Mouse (Mus musculus): ENCODE data around the gene Ldb2. TPM values are rescaled to one million over a fixed set of nuclear protein-coding genes. Genes with fewer than 3 reads are reported as not detected.

The Ldb2 gene
- total RNA-seq, 2 experiments from 2014 or later = 79.4 to 80.9 TPM

GRCm38 (mm10) chr5:44646842-44647190 lies 152.7 kb downstream of the Ldb2 start:
- DNase-seq (ENCODE audit: low spot score in 2 of 2) = no peak

- no peak for DNase-seq (ENCODE audit: low spot score in 2 of 2)
Observed at GRCm38 (mm10) chr5:44645952-44646841, 153.3 kb downstream of the Ldb2 start.

- no peak for DNase-seq (ENCODE audit: low spot score in 2 of 2)
Observed at GRCm38 (mm10) chr5:44643079-44643478, 156.4 kb downstream of the Ldb2 start.

GRCm38 (mm10) chr5:44641060-44641459 lies 158.4 kb downstream of the Ldb2 start:
- DNase-seq (ENCODE audit: low spot score in 2 of 2) = no peak

GRCm38 (mm10) chr5:44635546-44635945 lies 163.9 kb downstream of the Ldb2 start:
- DNase-seq (ENCODE audit: low spot score in 2 of 2) = no peak

GRCm38 (mm10) chr5:44629034-44629625 lies 170.3 kb downstream of the Ldb2 start:
- DNase-seq (ENCODE audit: low spot score in 2 of 2) = no peak

- DNase-seq (ENCODE audit: low spot score in 2 of 2) = no peak
Observed at GRCm38 (mm10) chr5:44627487-44627886, 172.0 kb downstream of the Ldb2 start.

- DNase-seq (ENCODE audit: low spot score in 2 of 2) = no peak
Observed at GRCm38 (mm10) chr5:44626885-44627284, 172.6 kb downstream of the Ldb2 start.

- DNase-seq (ENCODE audit: low spot score in 2 of 2) = no peak
Observed at GRCm38 (mm10) chr5:44626114-44626513, 173.4 kb downstream of the Ldb2 start.

GRCm38 (mm10) chr5:44615677-44616076 lies 183.8 kb downstream of the Ldb2 start:
- DNase-seq (ENCODE audit: low spot score in 2 of 2) = no peak

GRCm38 (mm10) chr5:44608901-44609300 lies 190.6 kb downstream of the Ldb2 start:
- DNase-seq (ENCODE audit: low spot score in 2 of 2) = no peak

- DNase-seq (ENCODE audit: low spot score in 2 of 2) = no peak
Observed at GRCm38 (mm10) chr5:44601340-44601739, 198.1 kb downstream of the Ldb2 start.

- no peak for DNase-seq (ENCODE audit: low spot score in 2 of 2)
Observed at GRCm38 (mm10) chr5:44593522-44594218, 205.8 kb downstream of the Ldb2 start.

- no peak for DNase-seq (ENCODE audit: low spot score in 2 of 2)
Observed at GRCm38 (mm10) chr5:44590750-44591149, 208.7 kb downstream of the Ldb2 start.

- DNase-seq (ENCODE audit: low spot score in 2 of 2) = no peak
Observed at GRCm38 (mm10) chr5:44589318-44589717, 210.2 kb downstream of the Ldb2 start.

GRCm38 (mm10) chr5:44586571-44586970 lies 212.9 kb downstream of the Ldb2 start:
- no peak for DNase-seq (ENCODE audit: low spot score in 2 of 2)

GRCm38 (mm10) chr5:44579899-44580459 lies 219.5 kb downstream of the Ldb2 start:
- DNase-seq (ENCODE audit: low spot score in 2 of 2) = no peak

- no peak for DNase-seq (ENCODE audit: low spot score in 2 of 2)
Observed at GRCm38 (mm10) chr5:44576682-44577349, 222.7 kb downstream of the Ldb2 start.

- DNase-seq (ENCODE audit: low spot score in 2 of 2) = no peak
Observed at GRCm38 (mm10) chr5:44574681-44575080, 224.8 kb downstream of the Ldb2 start.

- no peak for DNase-seq (ENCODE audit: low spot score in 2 of 2)
Observed at GRCm38 (mm10) chr5:44553765-44554352, 245.6 kb downstream of the Ldb2 start.

- no peak for DNase-seq (ENCODE audit: low spot score in 2 of 2)
Observed at GRCm38 (mm10) chr5:44553155-44553554, 246.3 kb downstream of the Ldb2 start.
